Mouse (Mus musculus) spleen, adult 2 months (tissue): ENCODE results near the gene Elmo1.

Source experiments
- CTCF ChIP-seq: fragments of 200-500 bp; IDR thresholded peaks from 2 replicates; pipeline ENCODE4 v1.5.1; 2011; ENCODE audit warnings: mild to moderate bottlenecking, inconsistent platforms; ENCODE audit not compliant: insufficient read depth, insufficient read length, insufficient replicate concordance; ENCODE audit errors: extremely low read depth
- POLR2A ChIP-seq: fragments of 200-500 bp; IDR thresholded peaks from 2 replicates; pipeline ENCODE4 v1.6.1; 2011; ENCODE audit warnings: low read depth, low read length, inconsistent platforms

- no peak for TF ChIP-seq CTCF
- TF ChIP-seq POLR2A = no peak
Observed at GRCm38 (mm10) chr13:20204165-20204564, 113.8 kb downstream of the Elmo1 start.
